Mouse (Mus musculus): ENCODE results near the gene Ccdc162.

The Ccdc162 gene

GRCm38 (mm10) chr10:41638776-41639175 is 77.7 kb downstream of the Ccdc162 start:
- CTCF ChIA-PET: no interaction called here

DNA sequence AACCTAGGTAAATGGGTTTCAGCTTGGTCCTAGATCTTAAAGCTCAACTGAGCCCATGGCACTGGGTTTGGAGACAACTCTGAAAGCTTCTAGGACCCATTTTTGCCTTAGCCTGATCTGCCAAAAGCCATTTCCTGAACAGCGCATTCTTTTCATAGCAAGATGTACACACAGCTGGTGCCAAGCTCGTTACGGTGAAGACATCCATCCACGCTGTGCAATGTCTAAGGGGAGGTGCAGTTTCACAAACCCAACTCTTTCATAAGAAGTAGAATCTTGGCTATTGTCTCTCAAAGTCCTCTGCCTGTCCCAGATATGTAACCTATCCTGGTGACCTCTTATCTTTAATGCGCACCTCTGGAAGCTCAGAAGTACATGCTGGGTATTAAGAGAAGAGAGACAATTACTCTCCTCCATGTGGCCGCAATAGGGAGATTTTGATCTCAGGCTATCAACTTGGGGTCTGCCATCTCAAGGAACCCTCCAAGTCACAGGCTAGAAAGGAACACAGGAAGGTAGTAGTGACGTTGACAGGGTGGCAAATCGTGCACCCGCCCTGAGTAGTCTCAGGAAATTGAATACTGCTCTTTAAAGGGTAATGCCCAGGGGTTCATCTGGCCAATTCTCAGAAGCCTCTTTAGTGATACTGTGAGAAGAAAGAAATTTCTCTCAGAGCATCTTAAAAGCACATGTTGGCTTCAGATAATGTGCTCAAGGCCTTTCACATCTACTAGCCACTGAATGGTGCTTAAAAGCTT is 81.0 kb downstream of the Ccdc162 start:
- CTCF ChIA-PET: no interaction called here

DNA sequence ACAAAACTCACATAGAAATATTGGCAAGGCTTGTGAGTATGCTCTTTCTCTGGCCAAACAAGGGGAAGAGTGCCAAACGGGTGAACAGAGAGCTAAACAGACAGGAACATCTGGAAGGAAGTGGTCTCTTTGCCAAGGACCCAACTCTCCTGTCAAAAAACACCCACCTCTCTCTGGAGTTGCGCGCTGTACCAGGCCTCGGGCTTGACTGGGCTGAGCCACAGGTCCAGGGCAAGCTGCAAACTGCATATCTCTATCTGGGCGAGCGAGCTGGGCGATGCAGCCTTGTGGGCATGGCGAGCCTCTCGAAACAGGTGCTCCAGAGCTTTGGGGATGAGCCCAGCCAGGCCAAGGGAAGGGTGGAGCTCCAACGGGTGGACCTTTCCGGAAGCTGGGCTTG is 82.6 kb downstream of the Ccdc162 start:
- CTCF ChIA-PET: no interaction called here

- CTCF ChIA-PET: interaction anchor here (0.5 kb wide), 1 partner anchor 68 kb away, joined by 4 read pairs; no protein-coding TSS in a partner anchor
Measured at GRCm38 (mm10) chr10:41632062-41632461, 84.4 kb downstream of the Ccdc162 start.

GRCm38 (mm10) chr10:41626996-41627395 is 89.4 kb downstream of the Ccdc162 start:
- CTCF ChIA-PET: no interaction called here

- CTCF ChIA-PET: no interaction called here
Measured at GRCm38 (mm10) chr10:41619988-41620387, 96.4 kb downstream of the Ccdc162 start.

- CTCF ChIA-PET: no interaction called here
Measured at GRCm38 (mm10) chr10:41615487-41615886, 100.9 kb downstream of the Ccdc162 start.

DNA sequence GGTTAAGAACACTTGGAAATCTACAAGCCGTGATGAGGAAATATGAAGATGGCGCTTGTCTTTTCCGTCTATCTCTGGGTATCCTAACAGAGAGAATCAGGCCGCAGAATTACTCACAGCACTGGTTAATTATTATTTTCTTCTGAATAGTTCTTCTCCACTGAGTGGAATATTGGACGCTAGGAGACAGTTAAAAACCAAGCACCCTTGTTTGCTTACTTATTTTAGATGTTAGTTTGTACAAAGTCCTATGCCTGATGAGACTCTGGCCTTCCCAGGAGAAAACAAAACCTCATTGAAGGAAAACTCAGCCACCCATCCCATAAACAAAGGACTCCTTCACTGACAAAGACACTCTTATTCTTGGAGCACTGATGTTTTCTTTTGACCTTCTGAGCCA is 104.5 kb downstream of the Ccdc162 start:
- CTCF ChIA-PET: interaction anchor here (0.7 kb wide), 1 partner anchor 96 kb away, joined by 3 read pairs; no protein-coding TSS in a partner anchor

DNA sequence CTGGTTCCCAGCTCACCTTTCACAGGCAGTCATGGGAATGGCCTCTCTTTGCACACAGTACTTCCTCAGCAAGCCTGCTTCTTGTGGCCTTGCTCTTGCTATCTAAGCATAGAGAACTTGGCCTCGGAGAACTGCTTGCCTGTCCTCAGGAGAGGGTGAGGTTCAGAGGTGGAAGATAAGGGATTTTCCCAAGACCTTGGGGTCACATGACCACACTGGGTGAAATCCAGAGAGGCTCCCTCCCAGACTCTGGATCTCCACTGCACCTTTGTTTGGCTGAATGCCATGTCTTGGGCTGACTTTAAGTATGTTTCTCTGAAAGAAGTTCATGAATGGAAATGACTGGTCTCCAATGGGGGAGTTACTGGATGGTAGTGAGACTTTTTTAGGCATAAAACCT is 107.0 kb downstream of the Ccdc162 start:
- CTCF ChIA-PET: no interaction called here

- CTCF ChIA-PET: no interaction called here
Measured at GRCm38 (mm10) chr10:41608485-41608884, 107.9 kb downstream of the Ccdc162 start.

DNA sequence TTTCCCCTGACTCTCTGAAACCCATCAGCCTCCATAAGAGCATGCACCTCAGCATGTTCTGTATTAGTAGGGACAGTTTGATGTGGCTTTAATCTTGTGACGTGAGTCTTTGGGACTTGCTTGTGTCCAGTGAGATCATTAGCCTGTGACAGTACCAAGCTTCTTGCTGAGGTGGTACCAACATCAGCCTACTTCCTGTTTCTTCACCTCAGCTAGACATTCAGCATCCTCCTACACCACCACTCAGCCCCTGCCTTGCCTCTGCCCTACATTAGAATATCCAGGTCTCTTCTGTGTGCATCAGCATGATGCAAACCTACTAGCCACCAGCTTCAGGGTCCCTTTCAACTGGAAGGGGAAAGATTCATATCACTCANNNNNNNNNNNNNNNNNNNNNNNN is 113.8 kb downstream of the Ccdc162 start:
- CTCF ChIA-PET: interaction anchor here (0.6 kb wide), 1 partner anchor 21 kb away, joined by 4 read pairs; no protein-coding TSS in a partner anchor

DNA sequence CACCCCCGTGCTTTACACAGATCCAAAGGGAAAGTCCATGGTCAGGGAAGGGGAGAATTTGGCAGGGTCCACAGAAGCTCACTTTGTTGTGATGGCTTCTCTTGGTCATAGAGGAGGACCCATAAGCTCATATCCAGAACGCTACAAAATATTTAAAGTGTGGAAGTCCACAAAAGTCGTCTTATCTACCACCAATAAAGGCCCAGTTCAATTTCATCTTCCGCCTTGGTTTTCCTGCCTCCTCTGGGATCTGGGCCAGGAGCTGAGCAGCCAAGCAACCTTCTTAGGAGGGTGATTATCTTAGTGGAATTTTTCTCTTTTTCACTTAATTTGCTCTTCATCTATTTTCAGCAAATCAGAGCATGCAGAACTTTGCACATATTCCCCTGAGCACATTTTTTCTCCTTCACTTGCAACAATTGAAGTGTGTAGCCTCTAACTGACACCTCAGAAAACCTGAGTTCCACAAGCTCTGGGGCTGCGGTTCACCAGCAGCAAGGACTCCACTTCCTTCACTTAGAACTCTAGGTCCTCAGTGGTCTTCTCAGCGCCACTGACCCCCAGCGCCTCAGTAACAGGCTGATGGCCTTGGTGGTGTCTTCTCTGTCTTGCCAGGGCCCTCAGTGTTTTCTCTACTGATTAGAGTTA is 114.4 kb downstream of the Ccdc162 start:
- CTCF ChIA-PET: interaction anchor here (0.6 kb wide), 1 partner anchor 907 kb away, joined by 9 read pairs; no protein-coding TSS in a partner anchor

DNA sequence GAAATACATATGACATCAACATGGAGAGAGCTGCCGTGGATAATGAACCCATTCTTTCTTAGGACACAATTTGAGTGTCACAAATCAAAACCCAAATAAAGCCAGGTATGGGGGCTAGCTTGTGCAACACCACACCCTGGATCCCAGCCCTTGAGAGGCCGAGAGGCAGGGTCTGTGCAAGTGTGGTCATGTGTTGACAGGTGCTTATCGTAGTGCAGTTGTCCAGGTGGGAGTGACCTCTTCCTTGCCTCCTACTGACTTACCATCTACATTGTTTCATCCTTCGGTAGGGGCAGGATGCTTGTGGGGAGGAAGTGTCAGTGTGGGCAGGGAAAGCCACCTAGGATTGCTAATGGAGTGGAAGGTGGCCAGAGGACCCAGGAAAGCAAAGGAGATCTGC is 115.1 kb downstream of the Ccdc162 start:
- CTCF ChIA-PET: no interaction called here

DNA sequence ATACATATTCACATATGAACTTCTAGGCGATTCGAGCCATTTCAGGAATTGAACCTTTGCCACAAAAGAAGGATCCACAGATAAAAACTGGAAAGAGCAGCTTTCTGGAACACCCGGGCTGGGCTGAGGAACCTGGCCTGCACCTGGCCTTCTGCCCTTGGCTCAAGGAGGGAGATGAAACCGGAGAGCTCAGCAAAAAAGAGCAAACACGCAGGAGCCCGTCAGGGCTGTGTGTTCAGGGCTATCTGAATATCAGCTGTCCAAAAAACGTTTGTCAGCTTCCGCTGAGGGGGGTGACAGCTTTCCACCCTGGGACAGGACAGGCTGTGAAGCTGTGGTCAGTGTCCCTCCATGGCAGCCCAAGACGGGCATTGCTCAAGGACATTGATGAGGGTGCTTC is 117.4 kb downstream of the Ccdc162 start:
- CTCF ChIA-PET: no interaction called here

DNA sequence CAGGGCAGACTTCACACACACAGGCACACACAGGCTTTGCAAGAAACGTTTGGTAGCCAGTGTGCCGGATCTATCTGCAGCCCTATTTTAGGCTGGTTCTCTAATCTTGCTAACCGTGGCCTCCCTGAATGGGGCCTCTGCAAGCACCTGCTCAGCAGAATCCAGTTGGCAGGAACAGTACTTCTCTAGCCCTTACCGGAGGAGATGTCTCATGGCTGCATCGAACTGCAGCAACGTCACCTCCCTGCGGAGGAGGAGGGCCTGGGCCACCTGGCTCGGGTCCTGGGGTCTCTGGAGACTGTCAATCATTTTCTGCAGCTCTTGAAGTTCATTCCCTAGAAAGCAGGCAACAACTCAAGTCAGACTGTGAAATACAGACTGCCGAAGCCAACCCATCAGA is 118.2 kb downstream of the Ccdc162 start:
- CTCF ChIA-PET: no interaction called here

GRCm38 (mm10) chr10:41595550-41595949 is 120.9 kb downstream of the Ccdc162 start:
- CTCF ChIA-PET: no interaction called here

DNA sequence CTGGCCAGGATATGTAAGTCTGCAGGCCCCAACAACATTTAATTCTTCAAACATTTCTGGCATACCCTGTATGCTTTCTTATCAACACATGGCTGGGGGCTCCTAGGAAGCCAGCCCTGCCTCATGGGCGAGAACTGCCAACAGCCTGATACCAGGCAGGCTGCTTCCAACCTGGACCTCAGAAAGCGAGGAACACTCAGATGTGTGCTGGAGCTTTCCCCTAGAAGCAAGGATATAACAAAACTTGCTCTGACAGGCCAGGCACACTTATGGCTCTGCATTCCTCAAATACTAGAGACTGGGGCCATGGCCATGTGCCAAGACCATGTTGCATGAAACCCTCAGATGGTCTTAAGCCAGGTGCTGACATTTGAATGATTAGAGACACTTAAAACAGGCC is 121.5 kb downstream of the Ccdc162 start:
- CTCF ChIA-PET: no interaction called here

DNA sequence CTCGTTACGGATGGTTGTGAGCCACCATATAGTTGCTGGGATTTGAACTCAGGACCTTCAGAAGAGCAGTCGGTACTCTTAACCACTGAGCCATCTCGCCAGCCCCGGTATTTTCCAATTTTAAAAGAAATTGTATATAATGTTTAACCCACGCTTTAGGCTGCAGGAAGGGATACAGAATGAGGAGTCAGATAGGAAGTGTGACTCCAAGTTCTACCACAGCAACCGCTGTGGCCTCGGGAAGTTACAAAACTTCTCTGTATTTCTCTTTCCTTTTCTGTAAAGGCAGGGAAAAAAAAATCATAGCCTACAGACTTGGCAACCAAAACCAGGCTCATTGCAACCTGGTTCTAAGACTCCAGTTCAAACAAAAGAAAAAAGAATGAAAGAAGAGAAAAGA is 122.0 kb downstream of the Ccdc162 start:
- CTCF ChIA-PET: no interaction called here

- CTCF ChIA-PET: no interaction called here
Measured at GRCm38 (mm10) chr10:41588616-41589015, 127.8 kb downstream of the Ccdc162 start.

DNA sequence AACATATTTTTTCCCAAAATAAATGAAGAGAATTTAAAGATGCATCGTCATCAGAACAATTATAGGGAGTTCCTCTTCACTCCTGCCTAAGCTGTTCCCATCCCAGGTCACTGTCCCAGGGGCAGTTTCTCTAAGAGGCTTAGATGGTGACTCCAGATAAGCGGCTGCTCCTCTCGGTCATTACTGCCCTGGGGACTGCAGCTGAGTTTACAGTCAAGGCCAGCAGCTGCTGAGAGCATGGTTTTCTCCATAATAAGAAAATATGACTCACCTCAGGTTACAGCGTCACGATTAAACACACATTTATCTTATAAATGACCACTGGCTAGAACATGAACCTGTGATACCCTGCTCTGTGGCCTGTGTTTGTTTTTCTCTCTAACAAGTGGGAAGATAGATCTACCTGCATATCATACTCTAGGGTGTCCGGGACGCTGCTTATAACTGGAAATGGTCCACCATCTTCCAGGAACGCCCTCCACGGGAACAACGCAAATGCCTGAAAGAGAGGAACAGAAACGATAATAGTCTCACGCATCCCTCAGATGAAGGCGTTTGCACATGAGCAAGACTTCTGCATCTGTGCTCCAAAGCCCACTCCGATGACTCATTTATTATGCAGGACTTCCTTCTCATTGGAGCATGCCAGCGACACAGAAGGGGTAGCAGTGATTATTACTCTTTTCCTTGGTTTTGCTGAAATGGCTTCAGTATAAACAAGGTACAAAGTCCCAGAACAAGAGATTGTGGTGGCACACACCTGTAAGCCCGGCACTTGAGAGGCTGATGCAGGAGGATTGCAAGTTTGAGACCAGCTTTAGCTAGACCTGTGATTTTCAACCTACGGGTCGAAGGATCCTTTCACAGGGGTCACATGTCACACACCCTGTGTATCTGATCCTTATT is 129.2 kb downstream of the Ccdc162 start:
- CTCF ChIA-PET: interaction anchor here (0.9 kb wide), 1 partner anchor 78 kb away, joined by 3 read pairs; no protein-coding TSS in a partner anchor

GRCm38 (mm10) chr10:41583383-41583782 is 133.1 kb downstream of the Ccdc162 start:
- CTCF ChIA-PET: no interaction called here

DNA sequence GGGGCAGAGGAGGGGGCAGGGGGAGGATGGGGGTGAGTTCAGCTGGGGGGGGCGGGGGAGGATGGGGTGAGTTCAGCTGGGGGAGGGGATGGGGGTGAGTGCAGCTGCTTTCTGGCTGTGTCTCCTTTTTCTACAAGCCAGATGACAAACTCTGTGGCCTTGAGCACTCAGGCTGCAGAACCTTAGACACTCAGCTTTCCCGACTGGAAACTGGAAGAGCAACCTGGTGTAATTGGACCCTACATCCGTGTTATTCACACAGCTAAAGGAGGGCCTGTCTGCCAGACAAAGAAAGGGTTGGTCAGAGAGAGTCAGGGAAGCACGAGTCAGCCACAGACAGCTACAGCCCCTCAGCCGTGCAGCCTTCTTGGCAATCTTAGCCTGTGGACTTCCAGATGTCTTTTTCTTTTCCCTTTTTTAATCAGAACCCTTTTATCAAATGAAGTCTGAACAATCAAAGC is 133.5 kb downstream of the Ccdc162 start:
- CTCF ChIA-PET: no interaction called here
